Mouse (Mus musculus): Measurements from ENCODE around the gene Thsd4.

DNA sequence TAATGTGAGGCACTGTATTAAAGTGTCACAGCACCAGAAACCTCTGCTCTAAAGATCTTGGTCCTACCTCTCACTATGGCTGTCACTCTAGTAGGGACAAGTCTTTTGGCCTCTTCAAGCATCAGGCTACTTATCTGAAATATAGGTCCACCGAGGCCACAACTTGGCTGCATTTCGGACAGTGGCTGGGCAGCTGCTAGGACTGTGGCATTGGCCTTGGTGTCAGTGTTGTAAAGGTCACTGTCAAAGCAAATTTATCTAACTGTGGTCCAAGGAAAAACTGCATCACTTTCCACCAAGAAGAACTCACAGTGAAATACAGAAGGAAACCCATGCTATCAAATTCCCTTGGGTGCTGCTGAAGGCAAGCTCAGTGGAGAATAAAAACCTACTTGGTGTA is 197.1 kb downstream of the Thsd4 start:
- no peak for TF ChIP-seq MYOG (IDR thresholded peaks at IDR 0.05; ENCODE audit: control insufficient read depth, extremely low read depth, insufficient read length)
- TF ChIP-seq MAX (IDR thresholded peaks at IDR 0.05) = no peak
